ENCODE assay signal across 8 mouse cellular contexts in genomic region chr13:46883381-46883780, GRCm38 (mm10). TPM values are rescaled to one million over a fixed set of nuclear protein-coding genes. Genes with fewer than 3 reads are reported as not detected.
DNase-seq lines count a peak whose midpoint lies in the region; ATAC-seq and TF ChIP-seq lines count a peak whose summit lies in the region.

No protein-coding gene starts in this region.

- peaks cover 18% of the 10 kb centered on the region for H3K4me1 ChIP-seq in intestine, embryonic 14.5 days (replicated peaks; ENCODE audit: control insufficient read depth, insufficient read depth, low read length)
- peaks cover 24% of the 10 kb centered on the region for H3K4me1 ChIP-seq in lung, postnatal 0 days (ENCODE audit: insufficient read depth, low read depth, low read length)
- H3K4me1 ChIP-seq in hindbrain, embryonic 10.5 days (replicated peaks) = peaks cover 12% of the 10 kb centered on the region

- H3K36me3 ChIP-seq in intestine, embryonic 14.5 days (ENCODE audit: control insufficient read depth, insufficient read depth, low read length) = no peaks in the 10 kb centered on the region
- no peaks in the 10 kb centered on the region for H3K36me3 ChIP-seq in lung, postnatal 0 days (ENCODE audit: insufficient read depth, low read length)
- peaks cover 7% of the 10 kb centered on the region; the same call in 1 of the 2 replicates for H3K36me3 ChIP-seq in hindbrain, embryonic 10.5 days

- peak; percentile 79; the same call in 1 of the 2 replicates for TF ChIP-seq EP300 in lung, postnatal 0 days (IDR thresholded peaks at IDR 0.05)

- H3K27me3 ChIP-seq in intestine, embryonic 14.5 days (replicated peaks; ENCODE audit: control insufficient read depth, insufficient read depth, low read length) = no peaks in the 10 kb centered on the region
- H3K27me3 ChIP-seq in lung, postnatal 0 days (replicated peaks; ENCODE audit: insufficient read depth, low read length) = no peaks in the 10 kb centered on the region
- no peaks in the 10 kb centered on the region for H3K27me3 ChIP-seq in hindbrain, embryonic 10.5 days (ENCODE audit: insufficient read depth, poor library complexity, severe bottlenecking)

- H3K4me2 ChIP-seq in intestine, embryonic 14.5 days (ENCODE audit: low read length) = no peak overlapping the region
- no peak overlapping the region for H3K4me2 ChIP-seq in lung, postnatal 0 days (replicated peaks; ENCODE audit: low read depth, low read length)

- no peak overlapping the region for H3K9ac ChIP-seq in intestine, embryonic 14.5 days (ENCODE audit: low read length)
- no peak overlapping the region for H3K9ac ChIP-seq in lung, postnatal 0 days (replicated peaks; ENCODE audit: low read depth)

- TF ChIP-seq CTCF in lung, postnatal 0 days (IDR thresholded peaks at IDR 0.05) = no peak

- WGBS in intestine, embryonic 14.5 days = 30% methylated on average over 10 of the region's 10 CpGs
- 11% methylated on average over 10 of the region's 10 CpGs for WGBS in lung, postnatal 0 days
- WGBS in hindbrain, embryonic 10.5 days = 84% methylated on average over 10 of the region's 10 CpGs

- H3K27ac ChIP-seq in intestine, embryonic 14.5 days (ENCODE audit: low read depth) = peak overlapping the region; percentile 30; the same call in 1 of the 2 replicates
- H3K27ac ChIP-seq in lung, postnatal 0 days (ENCODE audit: low read length) = peak overlapping the region; percentile 77
- no peak overlapping the region for H3K27ac ChIP-seq in hindbrain, embryonic 10.5 days

- peak; percentile 78 to 90 for DNase-seq in adrenal gland, adult (ENCODE audit: inconsistent age in 2 of 2, low spot score in 1 of 2)
- DNase-seq in adrenal gland, postnatal 4 days (ENCODE audit: low spot score in 2 of 2) = no peak
- peak; percentile 23 for DNase-seq in fibroblast of lung, adult 2 months (ENCODE audit: low read depth)
- no peak for DNase-seq in intestine, embryonic 14.5 days (ENCODE audit: low spot score)
- peak; percentile 82 for DNase-seq in lung, postnatal 0 days (ENCODE audit: low spot score)
- DNase-seq in spleen, postnatal 36 days (ENCODE audit: low spot score in 2 of 2) = no peak
- no peak for DNase-seq in right cerebral cortex, postnatal 4 days
- DNase-seq in hindbrain, embryonic 10.5 days (ENCODE audit: low spot score) = no peak

- H3K9me3 ChIP-seq in intestine, embryonic 14.5 days (ENCODE audit: control insufficient read depth, low read length) = no peaks in the 10 kb centered on the region
- H3K9me3 ChIP-seq in lung, postnatal 0 days (ENCODE audit: low read length) = no peaks in the 10 kb centered on the region
- no peaks in the 10 kb centered on the region for H3K9me3 ChIP-seq in hindbrain, embryonic 10.5 days

- ATAC-seq in intestine, embryonic 14.5 days (replicated peaks; ENCODE audit: low FRiP score, low TSS enrichment, low read depth) = no peak
- ATAC-seq in lung, postnatal 0 days = peak; percentile 80

- H3K4me3 ChIP-seq in intestine, embryonic 14.5 days (ENCODE audit: low read depth, low read length) = no peak overlapping the region
- H3K4me3 ChIP-seq in lung, postnatal 0 days (ENCODE audit: low read depth, low read length) = no peak overlapping the region
- no peak overlapping the region for H3K4me3 ChIP-seq in hindbrain, embryonic 10.5 days

RNA-seq across cellular contexts. Expression of gene Kif13a, which starts 46.3 kb away (rescaled TPM):
- 10 to 100 TPM; 37.2 to 43.2 TPM for total RNA-seq in adrenal gland, postnatal 4 days (2021)
- polyA plus RNA-seq in intestine, embryonic 14.5 days (2014; fragmentation: Nextera tagmentation; extraction: Ambion mirVana) = 14.5 and 20.3 TPM in 2 replicates
- 30.5 TPM in 2 replicates for polyA plus RNA-seq in lung, postnatal 0 days (2015; fragmentation: Nextera tagmentation; extraction: Ambion mirVana)
- polyA plus RNA-seq in hindbrain, embryonic 10.5 days (2016; fragmentation: Nextera tagmentation; extraction: Ambion mirVana) = 13.6 and 15.3 TPM in 2 replicates

Comparison
In these comparisons a context has a peak if more than half of its experiments do, and no peak if none do; other contexts are left out.
1. DNase-seq: peak in adrenal gland, adult (2 of 2), fibroblast of lung, adult 2 months (single experiment) and lung, postnatal 0 days (single experiment); none in adrenal gland, postnatal 4 days (0 of 2), intestine, embryonic 14.5 days (single experiment), spleen, postnatal 36 days (0 of 2), right cerebral cortex, postnatal 4 days (single experiment) and hindbrain, embryonic 10.5 days (single experiment).